Mouse (Mus musculus) midbrain, embryonic 10.5 days (tissue): ENCODE measurements around the gene Cep95. TPM values are rescaled to one million over a fixed set of nuclear protein-coding genes. Genes with fewer than 3 reads are reported as not detected.
"Not testable (repeated sequence)": the region's sequence is repeated elsewhere in the genome, so short reads cannot be mapped to it uniquely, and the experiment has no call there.

ENCODE experiments used
- DNase-seq: peaks from one replicate; pipeline ENCODE4 v3.0.0-alpha.2; 2017; ENCODE audit warnings: low spot score
- H3K27ac ChIP-seq: fragments of 300-500 bp; sonication (generic); replicated peaks from 2 replicates; pipeline ENCODE4 v1.5.1; 2016; ENCODE audit warnings: mild to moderate bottlenecking
- H3K27me3 ChIP-seq: fragments of 300-500 bp; sonication (generic); 2 replicates; pipeline ENCODE4 v1.6.1; 2016; ENCODE audit warnings: low read depth, mild to moderate bottlenecking; ENCODE audit not compliant: poor library complexity, severe bottlenecking
- H3K36me3 ChIP-seq: fragments of 300-500 bp; sonication (generic); 2 replicates; pipeline ENCODE4 v1.6.1; 2016; ENCODE audit warnings: mild to moderate bottlenecking, moderate library complexity
- H3K4me1 ChIP-seq: fragments of 300-500 bp; sonication (generic); 2 replicates; pipeline ENCODE4 v1.6.1; 2016
- H3K4me3 ChIP-seq: fragments of 300-500 bp; sonication (generic); 2 replicates; pipeline ENCODE4 v1.5.1; 2016; ENCODE audit warnings: mild to moderate bottlenecking, moderate library complexity
- H3K9me3 ChIP-seq: fragments of 300-500 bp; sonication (generic); replicated peaks from 2 replicates; pipeline ENCODE4 v1.6.1; 2016; ENCODE audit warnings: mild to moderate bottlenecking
- WGBS: fragments of 180-500 bp; shearing (Covaris S2); methylation state at CpG from one replicate; pipeline ENCODE4 v1.1.7; 2016; 5-methylcytosine and 5-hydroxymethylcytosine counted together
- polyA plus RNA-seq: library from polyadenylated mRNA; unstranded; fragments of >200 nt; fragmentation: Nextera tagmentation; extraction: Ambion mirVana; gene quantifications from 2 replicates; pipeline ENCODE4 v1.2.1, GENCODE M21; 2016

Cep95 gene
- polyA plus RNA-seq, 1 experiment from 2014 or later: 18.0 TPM

GRCm38 (mm10) chr11:106778589-106779387 lies 10.3 kb upstream of the Cep95 start:
- peaks cover 15% of the 10 kb centered on the region; the same call in 1 of the 2 replicates for H3K4me1 ChIP-seq
- DNase-seq: no peak
- peak overlapping the region; percentile 93 for H3K27ac ChIP-seq
- H3K9me3 ChIP-seq: no peaks in the 10 kb centered on the region
- 4% methylated on average over 39 of the region's 39 CpGs for WGBS
- peaks cover 72% of the 10 kb centered on the region for H3K36me3 ChIP-seq
- H3K4me3 ChIP-seq: peak overlapping the region; percentile 95
- no peaks in the 10 kb centered on the region for H3K27me3 ChIP-seq

DNA sequence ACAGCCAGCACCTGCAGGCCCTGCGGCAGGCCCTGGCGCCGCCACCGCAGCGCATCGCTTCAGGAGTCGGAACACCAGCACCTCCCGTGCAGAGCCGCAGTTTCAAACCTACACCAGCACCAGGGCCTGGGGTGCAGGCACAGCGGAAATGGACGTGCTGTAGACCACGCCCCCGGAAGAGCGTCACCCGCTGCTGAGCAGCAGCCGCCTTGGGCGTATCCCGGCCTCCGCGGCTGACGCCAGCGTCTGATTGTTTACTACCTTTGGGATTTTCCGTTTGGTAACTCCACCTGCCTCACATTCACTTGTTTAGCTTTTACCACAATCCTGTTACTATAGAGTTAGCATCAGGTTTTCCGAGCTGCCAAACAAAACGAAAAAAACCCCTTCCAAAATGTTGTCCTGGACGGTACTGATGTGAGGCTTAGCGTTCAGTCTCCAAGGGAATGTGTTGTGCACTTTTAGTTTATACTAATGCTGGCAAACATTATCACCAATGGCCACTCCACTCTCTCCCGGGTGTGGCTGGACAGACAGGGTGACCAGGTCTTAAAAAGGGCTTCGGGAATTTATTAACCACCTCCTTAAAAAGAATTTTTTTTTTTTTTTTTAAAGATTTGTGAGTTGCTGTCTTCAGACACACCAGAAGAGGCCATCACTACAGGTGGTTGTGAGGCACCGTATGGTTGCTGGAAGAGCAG lies 9.5 kb upstream of the Cep95 start, which contains the start of gene Polg2:
Polg2 (minus strand) TSS at position 150 of the 701 bp plus-strand sequence.
- Histone ChIP-seq H3K4me1 (peaks cover 15% of the 10 kb centered on the region; the same call in 1 of the 2 replicates), H3K27me3 (no peaks in the 10 kb centered on the region), H3K9me3 (no peaks in the 10 kb centered on the region), H3K36me3 (peaks cover 72% of the 10 kb centered on the region), H3K4me3 (peak within 1 kb of the TSS; percentile 95), H3K27ac (peak within 1 kb of the TSS; percentile 93)
- 3% methylated on average over 30 of the region's 30 CpGs for WGBS
- DNase-seq: peak; percentile 91

DNA sequence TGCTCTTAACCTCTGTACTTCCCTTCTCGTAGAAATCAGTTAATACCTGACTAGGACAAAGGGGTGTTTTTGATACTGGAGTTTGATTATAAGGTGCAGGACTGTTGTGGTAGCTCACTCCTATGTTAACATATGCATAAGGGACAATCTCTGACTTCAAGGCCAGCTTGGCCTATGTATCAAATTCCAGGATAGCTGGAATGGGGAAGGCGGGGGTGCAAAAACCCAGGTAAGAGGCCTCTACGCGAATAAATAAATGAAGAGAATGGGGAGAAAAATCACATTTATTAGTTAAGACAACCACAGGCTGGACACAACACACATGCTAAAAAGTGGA lies 9.0 kb upstream of the Cep95 start:
- peaks cover 15% of the 10 kb centered on the region; the same call in 1 of the 2 replicates for H3K4me1 ChIP-seq
- H3K27ac ChIP-seq: no peak overlapping the region
- H3K4me3 ChIP-seq: peak overlapping the region; percentile 95; the same call in 1 of the 2 replicates
- 76% methylated on average over 4 of the region's 4 CpGs for WGBS
- H3K9me3 ChIP-seq: no peaks in the 10 kb centered on the region
- no peaks in the 10 kb centered on the region for H3K27me3 ChIP-seq
- peaks cover 72% of the 10 kb centered on the region for H3K36me3 ChIP-seq
- no peak for DNase-seq

DNA sequence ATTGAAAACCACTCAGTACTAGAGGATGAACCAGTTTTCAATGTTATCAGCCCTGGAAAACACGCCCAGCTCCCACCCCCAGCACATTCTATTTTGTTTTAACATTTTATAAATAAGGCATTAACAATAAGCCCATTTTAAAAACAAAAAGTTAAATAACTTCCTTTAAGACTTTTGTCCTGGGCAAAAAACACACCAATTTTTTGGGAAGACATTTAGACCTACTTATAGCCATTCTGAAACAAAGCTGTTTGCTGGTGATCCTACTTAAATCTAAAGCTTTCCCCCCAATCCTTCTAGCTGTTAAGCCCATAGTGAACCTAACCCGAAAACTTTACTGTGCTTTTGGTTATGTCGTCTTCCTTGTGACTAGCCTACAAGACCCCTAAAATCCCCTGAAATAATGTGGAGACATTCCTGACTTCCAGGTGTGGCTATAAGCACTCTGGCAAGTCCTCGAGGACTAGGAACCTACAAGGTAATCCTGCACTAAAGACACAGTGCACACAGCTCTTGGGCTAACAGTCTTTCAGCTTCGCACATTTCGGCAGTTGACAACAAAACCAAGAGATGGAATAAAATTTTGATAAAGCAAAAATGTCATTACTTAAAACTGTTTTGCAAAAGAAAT lies 8.3 kb upstream of the Cep95 start:
- DNase-seq: no peak
- Histone ChIP-seq H3K4me1 (peaks cover 17% of the 10 kb centered on the region), H3K36me3 (peaks cover 72% of the 10 kb centered on the region), H3K27me3 (no peaks in the 10 kb centered on the region), H3K4me3 (0 out of 2 replicates have a peak overlapping the region, but pooled peaks have one; percentile 14), H3K27ac (no peak overlapping the region), H3K9me3 (no peaks in the 10 kb centered on the region)
- 82% methylated on average over 6 of the region's 6 CpGs for WGBS

GRCm38 (mm10) chr11:106782271-106782670 lies 6.8 kb upstream of the Cep95 start:
- not testable (repeated sequence) for DNase-seq, H3K9me3 ChIP-seq, H3K27me3 ChIP-seq, H3K27ac ChIP-seq, H3K4me3 ChIP-seq
- 91% methylated on average over 7 of the region's 7 CpGs for WGBS
- Histone ChIP-seq H3K4me1 (peaks cover 28% of the 10 kb centered on the region), H3K36me3 (peaks cover 76% of the 10 kb centered on the region)

DNA sequence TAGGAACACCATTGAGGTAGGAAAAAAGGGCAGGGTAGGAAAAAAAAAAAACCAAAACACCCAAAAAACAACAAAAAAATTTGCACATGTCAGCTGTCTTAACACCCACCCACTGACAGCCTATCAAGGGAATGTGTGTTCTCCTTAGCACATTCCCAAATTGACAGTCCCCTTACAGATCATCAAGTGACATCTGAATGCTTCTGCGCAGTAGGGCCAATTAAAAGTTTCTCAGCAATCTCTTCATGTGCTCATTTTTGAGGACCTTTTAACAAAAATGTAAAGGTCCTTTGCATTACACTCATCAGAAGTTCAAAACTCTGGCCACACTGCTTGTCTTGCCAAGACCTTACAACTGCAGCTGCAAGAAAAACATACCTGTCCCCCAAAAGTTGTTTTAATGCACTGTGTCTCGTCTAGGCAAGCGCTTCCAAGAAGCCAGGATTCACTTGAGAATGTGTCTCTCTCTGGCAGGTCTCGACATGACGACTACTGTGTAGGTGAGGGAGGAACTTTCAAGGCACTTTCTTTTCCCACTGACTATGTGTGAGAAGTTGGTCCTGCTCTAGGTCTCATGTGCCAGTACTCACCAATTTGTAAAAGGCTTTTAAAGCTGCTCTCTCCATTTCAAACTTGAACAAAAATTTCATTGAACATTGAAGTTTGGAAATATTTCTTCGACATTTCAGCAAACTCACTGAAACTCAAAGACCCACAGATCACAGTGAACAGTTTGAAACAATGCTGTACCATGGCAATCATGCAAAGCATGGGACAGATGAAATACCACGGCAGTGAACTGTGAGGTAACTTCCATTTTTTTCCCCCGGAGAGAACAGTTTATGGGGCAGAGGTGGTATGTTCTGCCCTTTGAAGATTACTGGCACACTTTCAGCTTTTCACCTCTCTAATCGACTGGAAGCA lies 5.9 kb upstream of the Cep95 start:
- Histone ChIP-seq H3K36me3 (peaks cover 80% of the 10 kb centered on the region), H3K27ac (no peak overlapping the region), H3K4me1 (peaks cover 22% of the 10 kb centered on the region), H3K27me3 (no peaks in the 10 kb centered on the region), H3K9me3 (no peaks in the 10 kb centered on the region), H3K4me3 (no peak overlapping the region)
- no peak for DNase-seq
- 90% methylated on average over 9 of the region's 9 CpGs for WGBS

DNA sequence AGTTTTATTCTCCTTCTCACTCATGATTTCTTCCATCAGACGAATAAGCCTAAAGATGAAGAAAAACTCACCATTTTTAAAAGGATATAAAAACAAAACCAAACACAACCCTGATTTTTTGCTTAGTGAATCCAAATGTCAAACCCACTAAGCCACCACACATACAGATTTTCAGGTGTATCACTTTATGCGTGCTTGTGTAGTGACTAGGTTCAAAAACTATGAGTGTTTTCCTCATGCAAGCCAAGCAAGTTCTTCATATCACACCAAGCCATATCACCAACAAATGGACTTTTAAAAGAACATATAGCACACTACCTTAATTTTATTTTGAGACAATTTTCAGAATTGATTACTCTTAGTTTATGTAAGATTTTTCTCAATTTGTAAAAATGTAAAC lies 4.6 kb upstream of the Cep95 start:
- Histone ChIP-seq H3K4me1 (peaks cover 20% of the 10 kb centered on the region), H3K9me3 (no peaks in the 10 kb centered on the region), H3K27ac (no peak overlapping the region), H3K4me3 (no peak overlapping the region), H3K27me3 (no peaks in the 10 kb centered on the region), H3K36me3 (peaks cover 77% of the 10 kb centered on the region)
- WGBS: 91% methylated on average over 2 of the region's 2 CpGs
- DNase-seq: no peak

- Histone ChIP-seq H3K36me3 (peaks cover 76% of the 10 kb centered on the region), H3K9me3 (no peaks in the 10 kb centered on the region), H3K27me3 (no peaks in the 10 kb centered on the region), H3K27ac (no peak overlapping the region), H3K4me1 (peaks cover 18% of the 10 kb centered on the region), H3K4me3 (peak overlapping the region; percentile 96; the same call in 1 of the 2 replicates)
- 92% methylated on average over 1 of the region's 1 CpGs for WGBS
- no peak for DNase-seq
Observed at GRCm38 (mm10) chr11:106785043-106785442, 4.0 kb upstream of the Cep95 start.

DNA sequence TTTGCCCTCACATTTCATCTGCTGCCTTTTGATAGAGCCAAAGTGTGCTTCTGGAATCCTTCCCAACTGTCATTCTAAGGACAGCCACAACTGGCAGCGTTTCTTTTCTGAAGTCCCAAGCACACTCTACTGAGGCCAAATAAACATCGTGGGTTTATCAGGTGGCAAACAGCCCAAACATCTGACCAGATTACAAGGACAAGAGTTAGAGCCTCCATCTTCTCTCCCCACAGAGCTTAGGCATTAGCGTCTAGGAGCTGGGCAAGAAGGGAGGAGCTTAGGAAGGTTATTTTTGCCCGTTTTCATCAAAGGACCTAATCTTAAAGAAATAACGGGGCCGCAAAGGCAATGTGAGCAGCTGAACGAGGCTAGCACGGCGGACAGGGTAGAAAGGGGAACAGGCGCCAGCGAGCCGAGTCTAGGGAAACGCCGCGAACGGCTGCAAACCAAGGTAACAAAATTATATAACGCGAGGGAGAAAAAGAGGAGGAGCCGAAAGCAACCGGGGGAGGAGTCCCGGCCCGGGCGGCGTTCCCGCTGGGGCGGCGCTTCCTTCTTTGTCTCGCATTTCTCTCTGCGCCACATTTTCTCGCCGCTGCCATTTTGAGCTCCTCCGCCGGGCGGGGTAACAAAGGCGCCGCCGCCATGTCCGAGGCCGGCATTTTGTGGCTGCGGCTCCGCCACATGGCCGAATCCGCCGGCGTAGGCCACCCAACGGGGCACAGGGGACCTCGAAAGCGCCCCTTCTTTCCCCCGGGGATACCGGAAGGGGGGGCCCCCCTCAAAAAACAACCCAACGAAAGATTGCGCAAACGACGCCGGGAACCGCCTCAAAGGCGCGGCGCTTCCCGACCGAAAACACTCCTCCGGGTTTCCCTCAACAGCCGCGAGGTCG lies 1.7 kb upstream of the Cep95 start:
- H3K27me3 ChIP-seq: no peaks in the 10 kb centered on the region
- peak overlapping the region; percentile 96 for H3K4me3 ChIP-seq
- H3K27ac ChIP-seq: peak overlapping the region; percentile 100
- H3K4me1 ChIP-seq: peaks cover 30% of the 10 kb centered on the region
- under 1% methylated on average over 65 of the region's 65 CpGs for WGBS
- no peaks in the 10 kb centered on the region for H3K9me3 ChIP-seq
- H3K36me3 ChIP-seq: peaks cover 64% of the 10 kb centered on the region
- peak; percentile 83 for DNase-seq

- peaks cover 64% of the 10 kb centered on the region for H3K36me3 ChIP-seq
Observed at GRCm38 (mm10) chr11:106788026-106788774, 852 bp upstream of the Cep95 start.

GRCm38 (mm10) chr11:106789649-106790048 lies 597 bp downstream of the Cep95 start:
- peak; percentile 32 for DNase-seq
- no peaks in the 10 kb centered on the region for H3K9me3 ChIP-seq
- WGBS: 0% methylated on average over 6 of the region's 6 CpGs
- peaks cover 30% of the 10 kb centered on the region for H3K4me1 ChIP-seq
- no peaks in the 10 kb centered on the region for H3K27me3 ChIP-seq
- H3K27ac ChIP-seq: peak overlapping the region; percentile 100
- peaks cover 64% of the 10 kb centered on the region for H3K36me3 ChIP-seq
- H3K4me3 ChIP-seq: peak overlapping the region; percentile 96

More at GRCm38 (mm10) chr11:106788026-106788774, 852 bp upstream of the Cep95 start:
- Histone ChIP-seq H3K27ac (peak overlapping the region; percentile 100), H3K9me3 (no peaks in the 10 kb centered on the region), H3K27me3 (no peaks in the 10 kb centered on the region), H3K4me3 (peak overlapping the region; percentile 96), H3K4me1 (peaks cover 30% of the 10 kb centered on the region)
- DNase-seq: peak; percentile 98
- 0% methylated on average over 74 of the region's 79 CpGs for WGBS
